Mouse (Mus musculus) liver, postnatal 0 days (tissue): ENCODE measurements around the gene Fras1. TPM values are rescaled to one million over a fixed set of nuclear protein-coding genes. Genes with fewer than 3 reads are reported as not detected.

Experiments used
- ATAC-seq: fragments of 200-750 bp; cut with Nextera tagmentation; 2 replicates; pipeline ENCODE4 v1.8.0; 2017; ENCODE audit warnings: mild to moderate bottlenecking, moderate library complexity
- DNase-seq: peaks from one replicate; pipeline ENCODE4 v3.0.0-alpha.2; 2016
- H3K27ac ChIP-seq: fragments of 300-500 bp; sonication (generic); 2 replicates; pipeline ENCODE4 v1.5.1; 2014; ENCODE audit warnings: antibody characterized with exemption, moderate library complexity, mild to moderate bottlenecking, low read depth
- H3K27me3 ChIP-seq: fragments of 300-500 bp; sonication (generic); 2 replicates; pipeline ENCODE4 v1.6.1; 2014; ENCODE audit warnings: low read length, control low read depth, mixed read lengths; ENCODE audit not compliant: insufficient read depth
- H3K36me3 ChIP-seq: fragments of 300-500 bp; sonication (generic); replicated peaks from 2 replicates; pipeline ENCODE4 v1.6.1; 2014; ENCODE audit warnings: mild to moderate bottlenecking, control low read depth, low read length, moderate library complexity, mixed read lengths; ENCODE audit not compliant: insufficient read depth
- H3K4me1 ChIP-seq: fragments of 300-500 bp; sonication (generic); 2 replicates; pipeline ENCODE4 v1.6.1; 2014; ENCODE audit warnings: antibody characterized with exemption, mild to moderate bottlenecking, control low read depth; ENCODE audit not compliant: insufficient read depth
- H3K4me2 ChIP-seq: fragments of 300-500 bp; sonication (generic); 2 replicates; pipeline ENCODE4 v1.6.1; 2014; ENCODE audit warnings: low read depth, mild to moderate bottlenecking, low read length, moderate library complexity, mixed read lengths
- H3K4me3 ChIP-seq: fragments of 300-500 bp; sonication (generic); 2 replicates; pipeline ENCODE4 v1.5.1; 2014; ENCODE audit warnings: low read depth, low read length
- H3K9ac ChIP-seq: fragments of 300-500 bp; sonication (generic); replicated peaks from 2 replicates; pipeline ENCODE4 v1.6.1; 2014; ENCODE audit warnings: mild to moderate bottlenecking, moderate library complexity
- H3K9me3 ChIP-seq: fragments of 300-500 bp; sonication (generic); 2 replicates; pipeline ENCODE4 v1.6.1; 2016; ENCODE audit warnings: mild to moderate bottlenecking, control low read depth, low read length, mixed read lengths
- CTCF ChIP-seq: sonication (generic); IDR thresholded peaks from 2 replicates; pipeline ENCODE4 v1.5.1; 2016; ENCODE audit warnings: antibody characterized with exemption, low read depth
- EP300 ChIP-seq: IDR thresholded peaks from 2 replicates; pipeline ENCODE4 v1.6.1; 2016; ENCODE audit warnings: antibody characterized with exemption, low read depth, mild to moderate bottlenecking
- WGBS: fragments of 180-500 bp; shearing (Covaris S2); extraction: QIAGEN DNeasy Blood & Tissue Kit; methylation state at CpG from one replicate; pipeline ENCODE4 v1.1.7; 2014; ENCODE audit not compliant: insufficient replicate concordance; 5-methylcytosine and 5-hydroxymethylcytosine counted together
- polyA plus RNA-seq: library from polyadenylated mRNA; unstranded; fragments of >200 nt; fragmentation: Nextera tagmentation; extraction: Ambion mirVana; gene quantifications from 2 replicates; pipeline ENCODE4 v1.2.1, GENCODE M21; 2015

The Fras1 gene
- polyA plus RNA-seq = 0.41 and 0.44 TPM in 2 replicates

DNA sequence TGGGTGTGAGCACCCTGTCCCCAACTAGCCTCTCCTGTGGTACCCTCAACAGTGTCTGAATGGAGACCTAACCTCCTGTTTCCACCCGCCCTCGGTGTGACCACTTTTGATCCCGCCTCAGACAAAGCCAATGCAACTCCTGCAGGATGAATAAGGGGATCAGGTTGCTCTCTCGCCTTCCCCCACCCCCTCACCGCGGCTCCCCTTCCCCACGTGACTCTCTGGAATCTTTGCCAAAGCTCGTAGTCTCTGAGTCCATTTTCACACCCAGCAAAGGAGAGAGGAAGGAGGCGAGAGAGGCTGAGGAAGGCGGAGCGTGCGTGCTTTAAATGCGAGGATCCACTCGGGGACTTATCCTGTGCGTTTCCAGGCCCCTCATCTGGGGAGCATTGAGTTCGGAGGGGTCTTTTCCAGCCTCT, at the start of gene Fras1:
Fras1 (plus strand) TSS at position 389 of the 419 bp plus-strand sequence.
- Histone ChIP-seq H3K27me3 (peaks cover 28% of the 10 kb centered on the region), H3K36me3 (no peaks in the 10 kb centered on the region), H3K9me3 (no peaks in the 10 kb centered on the region), H3K4me2 (peak within 1 kb of the TSS; percentile 87), H3K9ac (peak within 1 kb of the TSS; percentile 44), H3K27ac (no peak within 1 kb of the TSS), H3K4me3 (peak within 1 kb of the TSS; percentile 49), H3K4me1 (no peaks in the 10 kb centered on the region)
- DNase-seq (no peak), ATAC-seq (no peak)
- no peak for TF ChIP-seq CTCF
- TF ChIP-seq EP300 = no peak
- WGBS = under 1% methylated on average over 13 of the region's 16 CpGs

DNA sequence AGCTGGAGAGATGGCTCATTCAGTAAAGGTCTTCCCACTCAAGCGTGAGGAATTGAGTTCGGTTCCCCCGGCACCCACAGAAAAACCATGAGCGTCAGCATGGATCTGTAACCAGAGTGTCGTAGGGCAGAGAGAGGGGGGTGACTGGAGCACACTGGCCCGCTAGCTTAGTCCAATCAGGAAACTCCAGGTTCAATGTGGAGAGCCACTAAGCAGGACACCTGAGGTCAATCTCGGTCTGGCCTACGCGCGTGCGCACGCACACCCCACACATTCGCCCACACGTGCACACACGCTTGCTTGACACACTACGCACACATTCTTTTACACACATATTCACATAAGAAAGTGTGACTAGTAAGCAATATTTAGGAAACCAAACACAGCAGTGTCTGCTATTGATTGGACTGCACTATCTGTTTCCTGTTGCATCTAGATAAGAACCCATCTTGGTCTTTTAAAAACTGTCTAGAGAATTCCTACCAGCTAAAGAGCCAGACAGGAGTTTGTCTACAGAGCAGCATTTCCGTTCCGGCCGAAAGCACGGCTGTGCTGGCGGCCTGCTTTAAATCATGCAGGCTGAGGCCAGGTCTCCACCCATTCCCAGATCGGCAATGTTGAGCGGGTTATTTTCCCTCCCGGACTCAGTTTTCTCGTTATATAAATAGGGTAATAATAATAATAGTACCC, 42.6 kb upstream of the Fras1 start:
- Histone ChIP-seq H3K9me3 (no peaks in the 10 kb centered on the region), H3K4me2 (no peak overlapping the region), H3K4me1 (no peaks in the 10 kb centered on the region), H3K36me3 (no peaks in the 10 kb centered on the region), H3K27me3 (no peaks in the 10 kb centered on the region), H3K27ac (no peak overlapping the region), H3K9ac (no peak overlapping the region), H3K4me3 (no peak overlapping the region)
- ATAC-seq (no peak), DNase-seq (no peak)
- 83% methylated on average over 25 of the region's 25 CpGs for WGBS
- TF ChIP-seq CTCF (no peak), EP300 (no peak)

DNA sequence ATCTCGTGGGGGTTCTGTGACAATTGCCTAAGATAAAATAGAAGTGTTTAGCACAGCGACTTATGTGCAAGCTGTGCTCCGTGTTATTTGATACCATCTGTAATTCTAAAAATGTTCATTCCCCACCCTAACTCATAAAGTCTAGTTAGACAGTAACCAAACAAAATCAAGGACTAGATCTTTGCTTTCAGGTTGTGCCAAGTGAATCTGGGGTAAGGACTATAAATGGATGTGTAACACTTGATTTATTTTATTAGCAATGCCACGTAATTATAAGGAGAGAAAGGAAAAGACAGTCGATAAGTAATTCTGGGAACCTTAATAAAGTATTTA, 42.1 kb upstream of the Fras1 start:
- DNase-seq (no peak), ATAC-seq (no peak)
- TF ChIP-seq CTCF (no peak), EP300 (no peak)
- 70% methylated on average over 5 of the region's 5 CpGs for WGBS
- Histone ChIP-seq H3K9ac (no peak overlapping the region), H3K27me3 (no peaks in the 10 kb centered on the region), H3K27ac (no peak overlapping the region), H3K9me3 (no peaks in the 10 kb centered on the region), H3K36me3 (no peaks in the 10 kb centered on the region), H3K4me2 (no peak overlapping the region), H3K4me1 (no peaks in the 10 kb centered on the region), H3K4me3 (no peak overlapping the region)

DNA sequence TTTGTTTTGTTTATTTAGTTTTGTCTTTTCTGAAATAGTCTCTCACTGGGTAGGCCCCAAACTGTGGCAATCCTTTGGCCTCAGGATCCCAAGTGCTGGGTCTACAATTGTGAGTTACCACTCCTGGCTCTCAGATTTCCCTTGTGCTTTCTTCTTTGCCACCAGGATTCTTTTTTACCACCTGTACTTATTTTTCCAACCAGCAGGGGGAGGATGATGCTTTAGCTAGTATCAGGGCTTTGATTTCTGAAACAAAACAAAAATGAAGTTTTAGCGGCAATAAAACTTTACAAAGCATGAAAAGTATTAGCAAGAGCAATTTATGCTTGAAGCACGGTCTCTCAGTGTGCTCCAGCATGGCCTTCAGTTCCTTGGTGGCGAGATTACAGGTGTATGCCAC, 39.8 kb upstream of the Fras1 start:
- Histone ChIP-seq H3K9me3 (no peaks in the 10 kb centered on the region), H3K9ac (no peak overlapping the region), H3K4me2 (no peak overlapping the region), H3K27ac (no peak overlapping the region), H3K27me3 (no peaks in the 10 kb centered on the region), H3K4me3 (no peak overlapping the region), H3K36me3 (no peaks in the 10 kb centered on the region), H3K4me1 (no peaks in the 10 kb centered on the region)
- ATAC-seq (no peak), DNase-seq (no peak)
- 60% methylated on average over 3 of the region's 3 CpGs for WGBS
- TF ChIP-seq CTCF = peak; percentile 60
- TF ChIP-seq EP300 = no peak

DNA sequence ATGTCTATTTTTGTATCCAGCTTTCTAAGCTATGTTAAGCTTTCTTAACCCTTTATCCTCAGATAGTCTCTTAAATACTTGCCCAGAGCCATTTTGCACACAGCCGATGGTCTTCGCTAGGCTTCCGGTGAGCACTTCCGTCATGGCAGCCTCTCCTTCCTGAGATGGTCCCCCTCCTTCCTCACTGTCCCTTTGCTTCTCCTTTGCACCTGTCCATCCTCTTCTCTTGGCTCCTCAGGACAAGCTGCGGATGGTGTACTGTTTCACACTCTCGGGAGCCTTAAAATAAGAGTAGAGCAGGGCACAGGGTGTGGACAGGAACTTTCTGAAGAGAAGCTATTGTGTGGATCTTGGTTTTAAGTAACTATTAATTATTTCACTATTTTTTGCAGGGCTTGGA, 33.2 kb upstream of the Fras1 start:
- Histone ChIP-seq H3K4me1 (no peaks in the 10 kb centered on the region), H3K36me3 (no peaks in the 10 kb centered on the region), H3K27me3 (no peaks in the 10 kb centered on the region), H3K4me3 (no peak overlapping the region), H3K4me2 (no peak overlapping the region), H3K9me3 (no peaks in the 10 kb centered on the region), H3K27ac (no peak overlapping the region), H3K9ac (no peak overlapping the region)
- no peak for ATAC-seq
- DNase-seq = no peak
- WGBS = 85% methylated on average over 6 of the region's 6 CpGs
- TF ChIP-seq EP300 (no peak), CTCF (no peak)

DNA sequence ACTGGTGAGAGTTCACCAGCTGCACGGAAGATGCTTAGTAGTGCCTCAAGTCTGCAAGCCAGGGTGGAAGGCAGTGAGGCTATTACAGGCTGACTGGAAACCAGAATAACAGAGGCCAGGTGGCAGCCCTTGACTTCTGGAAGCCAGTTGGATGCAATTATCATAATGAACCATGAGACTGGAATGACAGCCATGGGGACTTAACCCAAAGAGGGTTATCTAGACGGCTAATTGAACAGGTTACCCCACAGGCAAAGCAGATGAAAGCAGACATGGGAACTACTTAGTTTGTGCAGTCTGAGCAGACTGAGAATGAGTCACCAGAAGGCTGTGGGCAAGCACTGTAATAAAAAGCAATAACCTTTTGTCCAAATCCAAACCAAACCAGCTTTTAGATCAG, 28.8 kb upstream of the Fras1 start:
- ATAC-seq (no peak), DNase-seq (no peak)
- 63% methylated on average over 2 of the region's 2 CpGs for WGBS

More for the DNA sequence above, 28.8 kb upstream of the Fras1 start:
- H3K9me3 ChIP-seq = no peaks in the 10 kb centered on the region
- H3K4me1 ChIP-seq = no peaks in the 10 kb centered on the region
- no peak overlapping the region for H3K4me2 ChIP-seq
- TF ChIP-seq EP300 (no peak), CTCF (no peak)
- no peaks in the 10 kb centered on the region for H3K27me3 ChIP-seq
- H3K27ac ChIP-seq = no peak overlapping the region
- no peak overlapping the region for H3K9ac ChIP-seq
- H3K36me3 ChIP-seq = no peaks in the 10 kb centered on the region
- H3K4me3 ChIP-seq = no peak overlapping the region
